In the genomic region with DNA sequence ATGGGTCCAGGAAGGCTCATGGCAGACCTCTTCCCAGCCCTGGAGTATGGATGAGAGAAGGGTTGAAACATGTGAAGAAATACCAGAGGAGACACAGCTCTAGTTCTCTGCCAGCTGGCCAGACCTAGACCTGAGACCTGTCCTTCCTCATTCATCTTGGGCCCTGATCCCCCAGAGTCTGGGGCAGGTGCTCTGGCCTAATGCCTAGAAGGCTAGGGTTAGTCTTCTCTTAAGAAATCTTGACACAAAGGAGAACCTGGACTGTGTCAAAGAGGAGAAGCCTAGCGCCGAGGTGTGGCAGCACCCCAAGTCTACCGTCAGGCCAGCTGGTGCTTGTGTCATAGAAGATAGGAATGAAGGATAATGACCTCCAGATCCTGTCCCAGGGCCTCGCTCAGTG, we compare ENCODE assay signal across 31 mouse cellular contexts.
"Had no signal": no experiment of that assay in that cellular context is flagged by ENCODE, and none has a peak within 500 bp of the region (broad histone marks: within the 10 kb centered on the region; RNA-seq: fewer than 3 reads in every experiment).

No protein-coding gene starts in this region.

- H3K9ac ChIP-seq: limb, embryonic 12.5 days; limb, embryonic 13.5 days; limb, embryonic 15.5 days; liver, embryonic 12.5 days; liver, embryonic 13.5 days; liver, embryonic 14.5 days; liver, embryonic 15.5 days; liver, postnatal 0 days; lung, embryonic 14.5 days; lung, embryonic 15.5 days; midbrain, embryonic 12.5 days; midbrain, embryonic 13.5 days; midbrain, embryonic 15.5 days had no signal

- DNase-seq: left cerebral cortex, postnatal 4 days; liver; liver, embryonic 13.5 days; liver, postnatal 0 days; lung, adult 18-20 months; lung, adult 2 months; lung, embryonic 14.5 days; lung, postnatal 10 days; lung, postnatal 14 days; lung, postnatal 36 days; lung, postnatal 4 days; midbrain, embryonic 14.5 days had no signal

- H3K27me3 ChIP-seq: limb, embryonic 12.5 days; limb, embryonic 13.5 days; limb, embryonic 15.5 days; liver, embryonic 15.5 days; lung, embryonic 15.5 days; midbrain, embryonic 13.5 days; midbrain, embryonic 15.5 days had no signal

- H3K9me3 ChIP-seq: limb, embryonic 10.5 days; limb, embryonic 12.5 days; limb, embryonic 13.5 days; limb, embryonic 15.5 days; liver, embryonic 12.5 days; liver, embryonic 13.5 days; liver, embryonic 15.5 days; lung, embryonic 15.5 days; megakaryocyte, embryonic 14.5 days; midbrain, embryonic 10.5 days; midbrain, embryonic 12.5 days; midbrain, embryonic 13.5 days; midbrain, embryonic 15.5 days had no signal

- H3K36me3 ChIP-seq: limb, embryonic 10.5 days; limb, embryonic 12.5 days; limb, embryonic 13.5 days; limb, embryonic 15.5 days; liver, embryonic 12.5 days; liver, embryonic 13.5 days; liver, embryonic 15.5 days; lung, embryonic 15.5 days; midbrain, embryonic 10.5 days; midbrain, embryonic 12.5 days; midbrain, embryonic 13.5 days; midbrain, embryonic 15.5 days had no signal

- H3K27ac ChIP-seq: limb, embryonic 10.5 days; limb, embryonic 12.5 days; limb, embryonic 13.5 days; limb, embryonic 15.5 days; liver, embryonic 12.5 days; liver, embryonic 13.5 days; liver, embryonic 14.5 days; liver, embryonic 15.5 days; lung, embryonic 15.5 days; macrophage; midbrain, embryonic 10.5 days; midbrain, embryonic 12.5 days; midbrain, embryonic 13.5 days; midbrain, embryonic 15.5 days had no signal

- H3K4me3 ChIP-seq: limb, embryonic 10.5 days; limb, embryonic 12.5 days; limb, embryonic 13.5 days; limb, embryonic 15.5 days; liver, embryonic 12.5 days; liver, embryonic 13.5 days; liver, embryonic 15.5 days; lung, embryonic 15.5 days; megakaryocyte, embryonic 14.5 days; midbrain, embryonic 10.5 days; midbrain, embryonic 12.5 days; midbrain, embryonic 13.5 days; midbrain, embryonic 15.5 days; myocyte had no signal

- ATAC-seq: liver, embryonic 12.5 days; liver, postnatal 0 days; lung, postnatal 0 days; midbrain, embryonic 13.5 days; midbrain, embryonic 15.5 days; midbrain, embryonic 16.5 days had no signal

- H3K4me1 ChIP-seq: limb, embryonic 10.5 days; limb, embryonic 12.5 days; limb, embryonic 13.5 days; limb, embryonic 15.5 days; liver, embryonic 15.5 days; megakaryocyte, embryonic 14.5 days; midbrain, embryonic 12.5 days; midbrain, embryonic 13.5 days; midbrain, embryonic 15.5 days had no signal

- H3K4me2 ChIP-seq: limb, embryonic 12.5 days; limb, embryonic 13.5 days; limb, embryonic 15.5 days; liver, embryonic 11.5 days; liver, embryonic 12.5 days; liver, embryonic 13.5 days; liver, embryonic 15.5 days; lung, embryonic 14.5 days; lung, embryonic 15.5 days; midbrain, embryonic 11.5 days; midbrain, embryonic 12.5 days; midbrain, embryonic 13.5 days; midbrain, embryonic 15.5 days had no signal
